Mouse (Mus musculus): Measurements from ENCODE around the gene Sag. TPM values are rescaled to one million over a fixed set of nuclear protein-coding genes. Genes with fewer than 3 reads are reported as not detected.
"Not testable (repeated sequence)": the region's sequence is repeated elsewhere in the genome, so short reads cannot be mapped to it uniquely, and the experiment has no call there.

Sag gene
- polyA plus RNA-seq, 1 experiment from 2014 or later, result 2.5 TPM

DNA sequence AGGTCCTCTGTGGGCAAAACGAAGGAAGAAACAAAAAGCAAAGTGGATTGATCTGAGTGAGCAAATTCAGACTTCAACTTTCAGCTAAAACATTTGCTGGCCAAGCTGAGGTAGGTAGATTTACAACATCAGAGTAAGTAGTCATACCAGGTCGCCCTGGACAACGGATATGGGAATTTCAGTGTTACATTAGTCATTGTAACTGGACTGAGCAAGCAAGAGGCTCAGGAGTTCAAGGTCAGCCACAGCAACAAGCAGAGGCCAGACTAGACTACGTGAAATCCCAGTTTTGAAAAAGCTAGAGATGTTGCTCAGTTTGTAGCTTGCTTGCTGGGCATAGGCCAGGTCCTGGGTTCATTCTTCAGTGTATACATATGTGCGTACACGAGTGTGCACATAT, 22.5 kb downstream of the Sag start:
- H3K4me3 ChIP-seq, result no peak overlapping the region
- WGBS, result 90% methylated on average over 6 of the region's 6 CpGs
- H3K27ac ChIP-seq, result no peak overlapping the region
- no peak for ATAC-seq (ENCODE audit: low FRiP score)
- H3K4me1 ChIP-seq (replicated peaks), result peaks cover 11% of the 10 kb centered on the region; the same call in 1 of the 2 replicates
- H3K9me3 ChIP-seq, result no peaks in the 10 kb centered on the region
- no peak overlapping the region for H3K4me2 ChIP-seq
- H3K27me3 ChIP-seq, result no peaks in the 10 kb centered on the region
- no peak overlapping the region for H3K9ac ChIP-seq
- H3K36me3 ChIP-seq, result no peaks in the 10 kb centered on the region

DNA sequence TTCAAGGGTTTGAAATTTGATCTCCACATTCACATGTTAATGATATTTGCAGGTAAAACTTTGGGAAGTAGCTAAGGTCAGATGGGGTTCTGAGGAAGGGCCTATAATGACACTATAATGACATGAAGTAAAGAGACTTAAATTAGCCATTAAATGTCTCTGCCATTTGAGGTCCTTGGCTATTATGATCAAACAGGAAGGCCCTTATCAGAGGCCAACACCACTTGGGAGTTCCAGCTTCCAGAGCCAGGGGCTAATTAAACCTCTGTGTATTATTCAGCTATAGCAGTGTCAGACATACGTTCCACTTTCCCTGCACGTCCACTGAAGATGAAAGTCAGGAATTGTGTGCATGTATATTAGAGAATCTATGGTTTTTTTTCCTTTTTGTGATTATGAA, 23.0 kb downstream of the Sag start:
- Histone ChIP-seq H3K27me3 (no peaks in the 10 kb centered on the region), H3K9ac (no peak overlapping the region)
- WGBS, result 73% methylated on average over 2 of the region's 2 CpGs

DNA sequence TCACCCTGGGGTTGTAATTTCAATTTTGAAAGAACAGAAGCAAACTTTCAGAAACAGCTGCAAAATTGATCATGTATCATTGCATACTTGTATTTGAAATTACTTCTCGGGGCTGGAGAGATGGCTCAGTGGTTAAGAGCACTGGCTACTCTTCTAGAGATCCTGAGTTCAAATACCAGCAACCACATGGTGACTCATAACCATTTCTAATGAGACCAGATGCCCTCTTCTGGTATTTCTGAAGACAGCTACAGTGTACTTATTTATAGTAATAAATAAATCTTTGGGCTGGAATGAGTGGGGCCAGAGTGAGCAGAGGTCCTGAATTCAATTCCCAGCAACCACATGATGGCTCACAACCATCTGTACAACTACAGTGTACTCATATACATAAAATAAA, 24.0 kb downstream of the Sag start:
- not testable (repeated sequence) for H3K9me3 ChIP-seq; H3K27ac ChIP-seq; H3K27me3 ChIP-seq; H3K4me3 ChIP-seq; H3K9ac ChIP-seq; ATAC-seq (ENCODE audit: low FRiP score); H3K4me2 ChIP-seq; H3K36me3 ChIP-seq
- peaks cover 11% of the 10 kb centered on the region; the same call in 1 of the 2 replicates for H3K4me1 ChIP-seq (replicated peaks)
- WGBS, result 87% methylated on average over 1 of the region's 1 CpGs

More for the DNA sequence above, 23.0 kb downstream of the Sag start:
- H3K4me1 ChIP-seq (replicated peaks), result peaks cover 11% of the 10 kb centered on the region; the same call in 1 of the 2 replicates
- no peak overlapping the region for H3K4me3 ChIP-seq
- no peak overlapping the region for H3K27ac ChIP-seq
- no peaks in the 10 kb centered on the region for H3K36me3 ChIP-seq
- no peak for ATAC-seq (ENCODE audit: low FRiP score)
- no peak overlapping the region for H3K4me2 ChIP-seq
- no peaks in the 10 kb centered on the region for H3K9me3 ChIP-seq

DNA sequence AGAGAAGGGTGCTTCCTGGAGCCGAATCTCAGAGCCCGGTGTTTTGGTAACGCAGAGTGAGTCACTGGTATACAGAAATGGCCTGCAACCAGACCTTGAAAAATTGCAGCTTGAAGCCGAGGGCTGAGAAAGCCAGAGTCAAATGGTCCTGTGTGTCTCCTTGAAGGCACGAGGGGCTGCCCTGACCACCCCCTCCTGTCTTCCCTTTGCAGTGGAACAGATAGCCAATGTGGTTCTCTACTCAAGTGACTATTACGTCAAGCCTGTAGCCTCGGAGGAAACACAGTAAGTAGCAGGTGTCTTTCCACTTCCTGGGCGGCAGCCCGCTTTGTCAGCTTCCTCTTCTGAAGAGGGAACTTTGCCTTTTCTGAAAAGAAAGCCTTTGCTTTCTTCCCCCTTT, 24.7 kb downstream of the Sag start:
- Histone ChIP-seq H3K9me3 (no peaks in the 10 kb centered on the region), H3K4me1 (replicated peaks) (peaks cover 11% of the 10 kb centered on the region; the same call in 1 of the 2 replicates), H3K27ac (no peak overlapping the region), H3K4me3 (no peak overlapping the region), H3K36me3 (no peaks in the 10 kb centered on the region), H3K9ac (no peak overlapping the region), H3K4me2 (no peak overlapping the region), H3K27me3 (no peaks in the 10 kb centered on the region)
- ATAC-seq (ENCODE audit: low FRiP score), result no peak
- 80% methylated on average over 9 of the region's 9 CpGs for WGBS

DNA sequence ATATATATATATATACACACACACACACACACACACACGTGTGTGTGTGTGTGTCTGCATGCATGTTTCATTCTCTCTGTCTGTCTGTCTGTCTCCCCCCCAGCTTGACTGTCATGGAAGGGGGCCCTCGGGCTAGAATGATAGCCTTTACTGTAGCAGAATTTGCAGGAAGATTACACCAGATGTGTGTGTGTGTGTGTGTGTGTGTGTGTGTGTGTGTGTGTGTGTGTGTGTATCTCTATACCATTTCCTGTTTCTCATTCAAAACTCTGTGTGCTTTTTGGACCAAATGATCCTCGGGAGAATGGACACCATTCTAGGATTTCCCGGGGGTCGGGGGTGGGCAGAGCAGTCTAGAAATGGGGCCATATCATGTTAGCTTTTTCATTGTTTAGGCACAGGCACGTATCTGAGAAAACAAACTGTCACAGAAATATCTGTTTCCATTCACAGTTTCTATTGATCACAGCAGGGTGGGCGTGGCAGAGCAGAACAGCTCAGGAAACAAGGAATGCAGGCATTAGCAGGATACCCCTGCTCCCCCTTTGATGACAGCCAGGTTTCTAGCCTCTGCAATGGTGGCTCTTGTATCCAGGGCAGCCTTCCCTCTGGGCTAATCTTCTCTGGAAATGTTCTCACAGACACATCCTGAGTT, 25.6 kb downstream of the Sag start:
- WGBS, result 38% methylated on average over 7 of the region's 7 CpGs
- H3K9ac ChIP-seq, result no peak overlapping the region
- no peak for ATAC-seq (ENCODE audit: low FRiP score)
- H3K36me3 ChIP-seq, result no peaks in the 10 kb centered on the region
- no peaks in the 10 kb centered on the region for H3K27me3 ChIP-seq
- H3K9me3 ChIP-seq, result no peaks in the 10 kb centered on the region
- no peak overlapping the region for H3K4me3 ChIP-seq
- H3K27ac ChIP-seq, result no peak overlapping the region
- H3K4me1 ChIP-seq (replicated peaks), result peaks cover 11% of the 10 kb centered on the region; the same call in 1 of the 2 replicates
- no peak overlapping the region for H3K4me2 ChIP-seq

DNA sequence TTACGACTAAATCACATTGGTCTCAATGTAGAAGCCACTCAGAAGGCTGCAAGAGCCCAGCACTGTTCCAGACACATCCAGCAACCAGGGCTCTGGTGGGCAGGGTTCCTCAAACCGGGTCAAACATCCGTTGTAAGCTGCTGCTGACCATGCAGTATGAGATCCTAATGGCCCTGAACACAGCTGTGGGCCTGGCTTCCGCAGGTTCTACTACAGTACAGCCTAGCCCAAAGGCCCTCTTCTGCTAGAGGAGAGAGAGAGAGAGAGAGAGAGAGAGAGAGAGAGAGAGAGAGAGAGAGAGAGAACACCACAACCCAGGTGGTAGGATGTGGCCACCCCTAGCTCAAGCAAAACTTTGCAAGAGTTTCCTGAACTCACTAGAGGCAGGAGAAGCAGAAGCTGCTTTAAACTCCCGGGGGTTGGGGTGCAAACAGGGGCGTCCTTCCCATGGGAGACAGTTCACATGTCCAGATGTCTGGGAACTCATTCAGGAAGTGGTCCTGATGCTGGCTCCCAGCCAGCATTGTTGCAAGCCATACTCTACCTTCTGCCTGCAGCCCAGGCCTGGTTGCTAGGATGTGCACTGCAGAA, 26.2 kb downstream of the Sag start:
- H3K36me3 ChIP-seq, result no peaks in the 10 kb centered on the region
- no peak overlapping the region for H3K4me2 ChIP-seq
- no peaks in the 10 kb centered on the region for H3K27me3 ChIP-seq
- WGBS, result 64% methylated on average over 6 of the region's 6 CpGs
- H3K27ac ChIP-seq, result no peak overlapping the region
- no peak for ATAC-seq (ENCODE audit: low FRiP score)
- H3K4me1 ChIP-seq (replicated peaks), result peaks cover 11% of the 10 kb centered on the region; the same call in 1 of the 2 replicates
- H3K9me3 ChIP-seq, result no peaks in the 10 kb centered on the region
- H3K9ac ChIP-seq, result no peak overlapping the region
- H3K4me3 ChIP-seq, result no peak overlapping the region

DNA sequence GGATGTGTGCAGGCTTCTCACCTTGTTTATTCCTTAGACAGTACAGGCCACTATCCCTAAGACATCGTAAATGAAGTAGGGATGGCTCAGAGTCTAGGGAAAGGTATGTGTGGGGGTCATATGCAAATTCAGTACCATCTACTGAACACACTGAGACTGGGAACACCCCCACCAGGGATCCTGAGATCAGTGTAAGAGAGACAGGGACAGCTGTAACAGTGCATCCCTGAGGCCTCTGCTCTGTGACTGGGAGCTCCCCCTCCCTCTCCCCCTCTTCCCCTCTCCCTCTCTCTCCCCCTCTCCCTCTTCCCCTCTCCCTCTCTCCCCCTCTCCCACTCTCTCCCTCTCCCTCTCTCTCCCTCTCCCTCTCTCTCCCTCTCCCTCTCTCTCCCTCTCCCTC, 33.0 kb downstream of the Sag start:
- no peaks in the 10 kb centered on the region for H3K36me3 ChIP-seq
- H3K4me3 ChIP-seq, result no peak overlapping the region
- no peaks in the 10 kb centered on the region for H3K4me1 ChIP-seq (replicated peaks)
- no peaks in the 10 kb centered on the region for H3K9me3 ChIP-seq
- 79% methylated on average over 1 of the region's 1 CpGs for WGBS
- no peak overlapping the region for H3K9ac ChIP-seq
- H3K27me3 ChIP-seq, result no peaks in the 10 kb centered on the region
- ATAC-seq (ENCODE audit: low FRiP score), result no peak
- no peak overlapping the region for H3K27ac ChIP-seq
- no peak overlapping the region for H3K4me2 ChIP-seq

DNA sequence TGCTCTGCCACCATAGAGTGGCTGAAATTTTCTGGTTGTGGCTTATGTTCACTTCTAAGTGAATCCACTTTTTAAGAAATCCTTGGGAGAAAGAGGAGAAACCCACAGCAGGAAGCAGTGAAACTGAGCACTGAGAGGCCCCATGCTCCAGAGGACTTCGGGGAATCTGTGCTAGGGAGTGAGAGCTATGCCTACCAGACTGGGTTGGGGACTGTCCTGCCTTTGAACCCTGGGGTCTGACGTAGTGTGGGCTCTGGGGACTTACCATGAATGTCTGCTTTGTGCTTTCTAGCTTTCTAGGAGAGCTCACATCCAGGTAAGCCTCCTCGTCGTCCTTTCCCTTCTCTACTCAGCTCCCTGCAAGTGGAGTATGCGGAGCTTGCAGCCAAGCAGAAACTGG, 33.5 kb downstream of the Sag start:
- no peaks in the 10 kb centered on the region for H3K4me1 ChIP-seq (replicated peaks)
- H3K36me3 ChIP-seq, result no peaks in the 10 kb centered on the region
- no peak overlapping the region for H3K27ac ChIP-seq
- H3K4me3 ChIP-seq, result no peak overlapping the region
- WGBS, result 44% methylated on average over 5 of the region's 5 CpGs
- H3K9ac ChIP-seq, result no peak overlapping the region
- H3K27me3 ChIP-seq, result no peaks in the 10 kb centered on the region
- H3K9me3 ChIP-seq, result no peaks in the 10 kb centered on the region
- no peak overlapping the region for H3K4me2 ChIP-seq
- no peak for ATAC-seq (ENCODE audit: low FRiP score)

DNA sequence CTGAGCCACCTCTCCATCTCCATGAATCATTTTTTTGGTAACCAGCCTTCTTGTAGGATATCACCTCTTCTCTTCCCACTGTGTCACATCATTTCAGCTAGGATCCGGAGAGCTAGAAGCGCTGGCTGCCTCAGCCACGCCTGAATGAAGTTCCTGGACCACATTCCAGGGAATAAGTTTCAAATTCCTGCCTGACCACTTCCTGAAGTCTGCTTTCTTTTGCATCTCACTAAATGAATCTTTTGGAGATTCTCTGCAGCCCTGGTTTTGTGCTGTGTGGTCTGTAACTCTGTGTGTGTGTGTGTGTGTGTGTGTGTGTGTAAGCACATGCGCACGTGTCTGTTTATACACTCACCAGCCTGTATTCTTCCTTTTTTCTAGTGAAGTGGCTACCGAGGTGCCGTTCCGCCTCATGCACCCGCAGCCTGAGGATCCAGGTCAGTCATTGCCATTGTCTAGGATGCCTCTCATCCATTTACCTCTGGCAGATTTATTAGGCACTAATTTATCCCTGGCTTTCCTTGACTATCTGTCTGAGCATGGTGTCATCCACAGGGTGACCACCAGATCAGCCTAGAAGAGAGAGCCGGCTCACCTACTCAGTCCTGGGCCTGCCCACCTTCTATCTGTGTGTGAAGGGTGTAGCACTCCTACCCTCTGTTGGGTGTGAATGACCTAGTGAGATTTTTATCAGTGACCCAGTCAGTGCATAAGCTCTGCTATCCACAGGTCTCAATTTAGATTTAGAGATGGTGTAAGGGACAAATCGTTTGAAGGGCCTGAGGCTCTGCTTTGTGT, 37.1 kb downstream of the Sag start:
- Histone ChIP-seq H3K4me3 (no peak overlapping the region), H3K4me2 (no peak overlapping the region), H3K9me3 (no peaks in the 10 kb centered on the region), H3K9ac (no peak overlapping the region), H3K36me3 (no peaks in the 10 kb centered on the region), H3K27ac (no peak overlapping the region), H3K4me1 (replicated peaks) (no peaks in the 10 kb centered on the region), H3K27me3 (no peaks in the 10 kb centered on the region)
- WGBS, result 77% methylated on average over 11 of the region's 11 CpGs
- no peak for ATAC-seq (ENCODE audit: low FRiP score)

DNA sequence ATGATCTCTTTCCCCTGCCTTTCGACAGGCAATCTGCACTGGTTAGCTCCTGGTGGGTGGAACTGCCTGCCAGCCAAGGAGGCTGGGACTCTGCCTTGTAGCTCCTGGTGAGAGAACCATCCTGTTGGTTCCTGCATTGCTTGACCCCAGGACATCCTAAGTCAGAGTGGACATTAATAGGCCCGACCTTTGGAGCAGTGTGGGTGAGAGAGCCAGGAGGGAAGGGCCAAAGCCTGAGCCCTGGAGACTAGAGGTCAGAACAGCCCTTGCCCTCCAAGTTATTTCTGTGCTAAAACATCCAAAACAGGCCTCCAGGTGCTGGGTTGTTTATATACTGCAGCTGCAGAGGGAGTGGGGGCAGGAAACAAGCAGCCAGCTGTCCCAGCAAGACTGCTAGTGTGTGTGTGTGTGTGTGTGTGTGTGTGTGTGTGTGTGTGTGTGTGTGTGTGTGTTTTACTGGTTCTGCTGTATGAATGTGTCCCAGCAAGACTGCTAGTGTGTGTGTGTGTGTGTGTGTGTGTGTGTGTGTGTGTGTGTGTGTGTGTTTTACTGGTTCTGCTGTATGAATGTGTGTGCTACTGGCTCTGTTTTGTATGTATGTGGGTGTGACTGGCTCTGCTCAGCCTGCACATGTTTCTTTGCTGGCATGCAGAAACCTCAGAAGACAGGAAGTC, 43.5 kb downstream of the Sag start:
- Histone ChIP-seq H3K27me3 (no peaks in the 10 kb centered on the region), H3K4me3 (no peak overlapping the region), H3K9me3 (no peaks in the 10 kb centered on the region), H3K9ac (no peak overlapping the region), H3K36me3 (no peaks in the 10 kb centered on the region), H3K27ac (no peak overlapping the region), H3K4me1 (replicated peaks) (peaks cover 15% of the 10 kb centered on the region), H3K4me2 (no peak overlapping the region)
- 63% methylated on average over 2 of the region's 2 CpGs for WGBS
- ATAC-seq (ENCODE audit: low FRiP score), result no peak

DNA sequence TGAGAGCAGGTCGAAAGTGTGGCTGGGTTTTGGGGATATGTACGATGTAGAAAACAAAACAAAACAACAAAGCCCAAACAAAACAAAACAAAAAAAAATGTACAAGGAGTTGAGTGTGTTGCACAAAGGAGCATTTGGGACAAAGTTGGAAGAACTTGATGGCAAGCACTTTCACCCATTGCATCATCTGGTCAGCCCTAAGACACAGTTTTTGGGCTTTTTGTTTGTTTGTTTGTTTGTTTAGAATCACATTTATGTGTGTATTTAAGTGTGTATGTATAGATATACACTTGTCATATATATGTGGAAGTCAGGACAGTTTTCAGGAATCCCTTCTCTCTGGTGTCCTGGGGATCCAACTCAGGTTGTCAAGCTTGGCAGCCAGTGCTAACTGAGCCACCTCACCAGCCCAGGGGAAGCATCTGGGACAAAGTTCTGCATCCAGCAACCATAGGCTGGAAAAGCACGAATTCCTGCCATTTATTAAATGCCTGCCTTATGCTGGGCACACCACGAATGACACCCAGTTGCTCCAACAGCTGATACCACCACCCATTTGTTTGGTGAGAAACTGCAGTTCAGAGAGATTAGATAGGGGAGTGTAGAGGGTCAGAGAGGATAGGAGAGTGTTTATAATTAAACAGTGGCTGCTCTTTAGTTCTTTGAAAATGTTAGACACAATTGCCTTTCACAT, 44.1 kb downstream of the Sag start:
- WGBS, result 70% methylated on average over 4 of the region's 4 CpGs
- no peak for ATAC-seq (ENCODE audit: low FRiP score)
- H3K9ac ChIP-seq, result no peak overlapping the region
- H3K4me3 ChIP-seq, result no peak overlapping the region
- H3K9me3 ChIP-seq, result no peaks in the 10 kb centered on the region
- H3K27ac ChIP-seq, result no peak overlapping the region
- H3K4me1 ChIP-seq (replicated peaks), result peaks cover 18% of the 10 kb centered on the region
- no peak overlapping the region for H3K4me2 ChIP-seq
- H3K36me3 ChIP-seq, result no peaks in the 10 kb centered on the region
- H3K27me3 ChIP-seq, result no peaks in the 10 kb centered on the region

Data from hindbrain, embryonic 13.5 days (tissue).